Mouse (Mus musculus): ENCODE results near the gene Fzd2.

GRCm38 (mm10) chr11:102632725-102633124 is 28.5 kb downstream of the Fzd2 start:
- TF ChIP-seq CTCF (IDR thresholded peaks at IDR 0.05; ENCODE audit: low read depth, low read length): no peak
- TF ChIP-seq TAL1 (conservative IDR thresholded peaks at IDR 0.05; ENCODE audit: low read depth, low read length): no peak
- no peak for TF ChIP-seq GATA1 (IDR thresholded peaks at IDR 0.05; ENCODE audit: borderline replicate concordance, low read length)

Data from G1E (cell line).